Mouse (Mus musculus): Measurements from ENCODE around the gene Rbm20. TPM values are rescaled to one million over a fixed set of nuclear protein-coding genes. Genes with fewer than 3 reads are reported as not detected.
A peak's percentile ranks its signal among the peaks of the same experiment; 100 is the strongest.

The Rbm20 gene
- total and polyA plus RNA-seq, 2 experiments from 2014 or later: 1.4 to 3.4 TPM

- DNase-seq (peak; percentile 33), ATAC-seq (peak; percentile 27; the same call in 1 of the 2 replicates)
- H3K4me1 ChIP-seq (ENCODE audit: insufficient read depth): no peaks in the 10 kb centered on the region
- no peak overlapping the region for H3K4me2 ChIP-seq (ENCODE audit: low read depth)
- WGBS: 62% methylated on average over 3 of the region's 3 CpGs
- H3K4me3 ChIP-seq (ENCODE audit: low read depth, low read length): no peak overlapping the region
- no peak overlapping the region for H3K9ac ChIP-seq
- no peaks in the 10 kb centered on the region for H3K9me3 ChIP-seq (ENCODE audit: low read length)
- no peaks in the 10 kb centered on the region for H3K27me3 ChIP-seq (ENCODE audit: insufficient read depth, low read length)
- H3K36me3 ChIP-seq (ENCODE audit: insufficient read depth): no peaks in the 10 kb centered on the region
- peak; percentile 51 for TF ChIP-seq CTCF (IDR thresholded peaks at IDR 0.05; ENCODE audit: low read depth)
- no peak overlapping the region for H3K27ac ChIP-seq (ENCODE audit: low read depth, low read length)
Measured at GRCm38 (mm10) chr19:53741902-53742301, 64.8 kb downstream of the Rbm20 start.

- TF ChIP-seq CTCF (IDR thresholded peaks at IDR 0.05; ENCODE audit: low read depth): no peak
- H3K9me3 ChIP-seq (ENCODE audit: low read length): no peaks in the 10 kb centered on the region
- WGBS: 87% methylated on average over 3 of the region's 3 CpGs
- H3K4me2 ChIP-seq (ENCODE audit: low read depth): no peak overlapping the region
- H3K27ac ChIP-seq (ENCODE audit: low read depth, low read length): no peak overlapping the region
- H3K36me3 ChIP-seq (ENCODE audit: insufficient read depth): no peaks in the 10 kb centered on the region
- ATAC-seq (no peak), DNase-seq (no peak)
- H3K9ac ChIP-seq: no peak overlapping the region
- H3K4me3 ChIP-seq (ENCODE audit: low read depth, low read length): no peak overlapping the region
- no peaks in the 10 kb centered on the region for H3K4me1 ChIP-seq (ENCODE audit: insufficient read depth)
- H3K27me3 ChIP-seq (ENCODE audit: insufficient read depth, low read length): no peaks in the 10 kb centered on the region
Measured at GRCm38 (mm10) chr19:53745354-53745753, 68.2 kb downstream of the Rbm20 start.

DNA sequence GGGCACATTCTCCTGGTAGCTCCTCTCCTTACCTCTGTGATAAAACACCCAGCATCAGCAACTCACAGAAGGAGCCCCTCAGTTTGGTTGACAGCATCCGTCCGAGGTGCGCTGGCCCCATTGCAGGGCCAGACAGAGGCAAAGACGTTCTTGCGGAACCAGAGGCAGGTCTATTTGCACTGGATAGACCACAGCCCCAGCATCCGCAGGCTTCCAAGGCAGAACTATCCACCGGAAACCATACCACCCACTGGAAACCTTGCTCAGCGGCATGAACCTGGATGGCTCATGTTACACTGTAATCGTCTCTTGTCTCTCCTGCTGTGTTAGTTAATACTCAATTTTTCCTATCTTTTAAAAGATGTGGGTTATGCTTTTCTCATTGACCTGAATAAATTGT, 69.0 kb downstream of the Rbm20 start:
- no peak overlapping the region for H3K27ac ChIP-seq (ENCODE audit: low read depth, low read length)
- WGBS: 84% methylated on average over 9 of the region's 9 CpGs
- H3K4me3 ChIP-seq (ENCODE audit: low read depth, low read length): no peak overlapping the region
- no peak overlapping the region for H3K4me2 ChIP-seq (ENCODE audit: low read depth)
- H3K9ac ChIP-seq: no peak overlapping the region
- no peak for DNase-seq
- H3K36me3 ChIP-seq (ENCODE audit: insufficient read depth): no peaks in the 10 kb centered on the region
- no peaks in the 10 kb centered on the region for H3K4me1 ChIP-seq (ENCODE audit: insufficient read depth)
- TF ChIP-seq CTCF (IDR thresholded peaks at IDR 0.05; ENCODE audit: low read depth): no peak
- no peaks in the 10 kb centered on the region for H3K27me3 ChIP-seq (ENCODE audit: insufficient read depth, low read length)
- H3K9me3 ChIP-seq (ENCODE audit: low read length): no peaks in the 10 kb centered on the region
- ATAC-seq: no peak

GRCm38 (mm10) chr19:53748236-53748775, 71.2 kb downstream of the Rbm20 start:
- H3K27ac ChIP-seq (ENCODE audit: low read depth, low read length): no peak overlapping the region
- 84% methylated on average over 13 of the region's 13 CpGs for WGBS
- no peaks in the 10 kb centered on the region for H3K4me1 ChIP-seq (ENCODE audit: insufficient read depth)
- no peak for TF ChIP-seq CTCF (IDR thresholded peaks at IDR 0.05; ENCODE audit: low read depth)
- no peak for ATAC-seq
- H3K9me3 ChIP-seq (ENCODE audit: low read length): no peaks in the 10 kb centered on the region
- H3K27me3 ChIP-seq (ENCODE audit: insufficient read depth, low read length): no peaks in the 10 kb centered on the region
- H3K4me3 ChIP-seq (ENCODE audit: low read depth, low read length): no peak overlapping the region
- no peak overlapping the region for H3K9ac ChIP-seq
- DNase-seq: no peak
- no peak overlapping the region for H3K4me2 ChIP-seq (ENCODE audit: low read depth)
- no peaks in the 10 kb centered on the region for H3K36me3 ChIP-seq (ENCODE audit: insufficient read depth)

DNA sequence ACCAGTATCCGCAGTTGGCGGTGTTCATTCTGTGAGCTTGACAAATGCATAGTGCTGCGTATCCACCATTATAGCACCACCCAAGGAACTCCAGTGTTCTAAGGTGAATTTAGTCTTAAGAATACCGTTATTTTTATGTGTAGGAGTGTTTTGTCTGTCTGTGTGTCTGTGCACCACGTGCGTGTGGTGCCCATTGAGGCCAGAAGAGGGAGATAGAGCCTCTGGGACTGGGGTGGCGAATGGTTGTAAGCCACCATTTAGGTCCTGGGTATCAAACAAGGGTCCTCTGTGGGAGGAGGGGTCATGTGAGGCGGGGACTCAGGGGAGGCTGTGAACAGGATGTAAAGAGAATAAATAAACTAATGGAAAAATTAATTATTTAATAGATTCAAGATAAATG, 72.2 kb downstream of the Rbm20 start:
- WGBS: 97% methylated on average over 8 of the region's 8 CpGs
- ATAC-seq: no peak

DNA sequence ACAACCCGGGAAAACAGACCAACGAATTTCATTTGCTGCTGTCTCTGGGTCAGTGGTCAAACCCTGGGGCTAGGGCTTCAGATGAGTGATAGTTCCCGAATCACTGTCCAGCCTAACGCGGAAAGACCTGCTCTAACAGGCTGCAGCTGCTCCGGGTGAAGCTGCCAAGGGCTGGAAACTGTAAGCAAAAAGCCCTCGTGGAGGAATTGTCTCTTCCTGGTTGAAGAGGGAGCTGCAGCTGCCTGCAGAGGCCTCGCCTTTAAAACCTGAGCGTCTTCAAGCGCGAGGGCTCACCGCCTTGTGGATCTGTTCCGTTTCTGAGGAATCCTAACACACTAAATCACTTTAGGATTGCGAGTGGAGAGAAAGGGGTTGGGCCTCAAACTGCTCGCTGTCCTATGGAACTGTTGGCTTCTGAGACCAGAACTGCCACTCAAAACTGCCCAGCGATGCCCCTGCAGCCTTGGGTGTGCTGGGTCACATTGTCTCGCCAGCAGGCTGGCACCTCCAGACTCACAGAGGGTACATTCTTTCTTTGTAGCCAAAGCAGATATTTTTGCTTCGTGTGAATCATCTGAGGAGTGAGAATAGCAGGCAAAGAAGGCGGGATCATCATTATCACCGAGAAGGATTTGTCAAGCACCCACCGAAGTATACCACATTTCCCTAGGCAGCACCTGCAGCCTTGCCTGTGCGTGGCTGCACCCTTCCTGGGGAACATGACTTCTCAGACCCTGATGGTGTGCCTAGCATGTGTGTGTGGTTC, 74.5 kb downstream of the Rbm20 start:
- H3K9me3 ChIP-seq (ENCODE audit: low read length): no peaks in the 10 kb centered on the region
- 74% methylated on average over 22 of the region's 22 CpGs for WGBS
- no peak overlapping the region for H3K27ac ChIP-seq (ENCODE audit: low read depth, low read length)
- no peak overlapping the region for H3K4me3 ChIP-seq (ENCODE audit: low read depth, low read length)
- H3K4me1 ChIP-seq (ENCODE audit: insufficient read depth): no peaks in the 10 kb centered on the region
- no peak overlapping the region for H3K4me2 ChIP-seq (ENCODE audit: low read depth)
- no peak for TF ChIP-seq CTCF (IDR thresholded peaks at IDR 0.05; ENCODE audit: low read depth)
- no peak overlapping the region for H3K9ac ChIP-seq
- no peaks in the 10 kb centered on the region for H3K27me3 ChIP-seq (ENCODE audit: insufficient read depth, low read length)
- no peaks in the 10 kb centered on the region for H3K36me3 ChIP-seq (ENCODE audit: insufficient read depth)
- ATAC-seq (no peak), DNase-seq (no peak)

More for the DNA sequence above, 72.2 kb downstream of the Rbm20 start:
- Histone ChIP-seq H3K4me2 (ENCODE audit: low read depth) (no peak overlapping the region), H3K27ac (ENCODE audit: low read depth, low read length) (no peak overlapping the region), H3K9ac (no peak overlapping the region), H3K4me1 (ENCODE audit: insufficient read depth) (no peaks in the 10 kb centered on the region), H3K4me3 (ENCODE audit: low read depth, low read length) (no peak overlapping the region), H3K9me3 (ENCODE audit: low read length) (no peaks in the 10 kb centered on the region), H3K27me3 (ENCODE audit: insufficient read depth, low read length) (no peaks in the 10 kb centered on the region), H3K36me3 (ENCODE audit: insufficient read depth) (no peaks in the 10 kb centered on the region)
- no peak for DNase-seq
- no peak for TF ChIP-seq CTCF (IDR thresholded peaks at IDR 0.05; ENCODE audit: low read depth)

- DNase-seq: no peak
- H3K4me2 ChIP-seq (ENCODE audit: low read depth): no peak overlapping the region
- no peak for ATAC-seq
- no peak; the same call in 1 of the 2 replicates for TF ChIP-seq CTCF (IDR thresholded peaks at IDR 0.05; ENCODE audit: low read depth)
- WGBS: 62% methylated on average over 7 of the region's 7 CpGs
- no peaks in the 10 kb centered on the region for H3K36me3 ChIP-seq (ENCODE audit: insufficient read depth)
- no peak overlapping the region for H3K9ac ChIP-seq
- H3K9me3 ChIP-seq (ENCODE audit: low read length): no peaks in the 10 kb centered on the region
- H3K27me3 ChIP-seq (ENCODE audit: insufficient read depth, low read length): no peaks in the 10 kb centered on the region
- H3K4me1 ChIP-seq (ENCODE audit: insufficient read depth): no peaks in the 10 kb centered on the region
- no peak overlapping the region for H3K4me3 ChIP-seq (ENCODE audit: low read depth, low read length)
- no peak overlapping the region for H3K27ac ChIP-seq (ENCODE audit: low read depth, low read length)
Measured at GRCm38 (mm10) chr19:53752993-53753392, 75.9 kb downstream of the Rbm20 start.

Measured in forebrain, postnatal 0 days (tissue).